In genomic region chr7:6430342-6430741, GRCm38 (mm10) we compare ENCODE assay signal across 10 mouse cellular contexts. TPM values are rescaled to one million over a fixed set of nuclear protein-coding genes. Genes with fewer than 3 reads are reported as not detected.
DNase-seq lines count a peak whose midpoint lies in the region; ATAC-seq lines count a peak whose summit lies in the region.
"Had no signal": no experiment of that assay in that cellular context is flagged by ENCODE, and none has a peak within 500 bp of the region (broad histone marks: within the 10 kb centered on the region; RNA-seq: fewer than 3 reads in every experiment).

No protein-coding gene starts in this region.

- H3K9me3 ChIP-seq in kidney, embryonic 15.5 days (replicated peaks), result peaks cover 2% of the 10 kb centered on the region; the same call in 1 of the 2 replicates

- H3K27me3 ChIP-seq in kidney, embryonic 15.5 days, result no peaks in the 10 kb centered on the region

- no peak overlapping the region for H3K27ac ChIP-seq in kidney, embryonic 15.5 days

- no peaks in the 10 kb centered on the region for H3K36me3 ChIP-seq in kidney, embryonic 15.5 days

- no peak overlapping the region for H3K9ac ChIP-seq in kidney, embryonic 15.5 days

- 34% methylated on average over 2 of the region's 2 CpGs for WGBS in kidney, embryonic 15.5 days

- ATAC-seq in kidney, embryonic 15.5 days (replicated peaks; ENCODE audit: low FRiP score), result no peak
- ATAC-seq in hematopoietic stem cell, adult 5-6 weeks (replicated peaks in 1 of 2; ENCODE audit: insufficient read depth in 1 of 2, low FRiP score in 2 of 2, low TSS enrichment in 1 of 2, low read depth in 1 of 2, poor library complexity in 2 of 2, severe bottlenecking in 2 of 2), result peak; percentile 51 to 66; a peak in 1 of 4 replicates

- DNase-seq in kidney, adult 18-20 months, result peak; percentile 46
- peak; percentile 6 to 27 for DNase-seq in CD8-positive naive resting alpha-beta T cell, adult 2 months (ENCODE audit: low read depth in 2 of 2, low spot score in 2 of 2)
- DNase-seq in T-cell, adult 2 months (ENCODE audit: low spot score), result peak; percentile 25
- DNase-seq in retina, embryonic 14.5 days (ENCODE audit: low spot score), result peak; percentile 37
- no peak for DNase-seq in left cerebral cortex, adult 8-10 months (ENCODE audit: low spot score in 2 of 2)
- DNase-seq in layer of hippocampus, adult 8-10 months (ENCODE audit: low spot score in 2 of 2), result no peak

- no peak overlapping the region for H3K4me3 ChIP-seq in kidney, embryonic 15.5 days (replicated peaks)
- H3K4me3 ChIP-seq: erythroblast, embryonic 14.5 days had no signal

- no peak overlapping the region for H3K4me2 ChIP-seq in kidney, embryonic 15.5 days

- H3K4me1 ChIP-seq in kidney, embryonic 15.5 days, result no peaks in the 10 kb centered on the region

RNA-seq across cellular contexts. Expression of gene Olfr1344, which starts 8.1 kb away (rescaled TPM):
- not detected in 2 replicates for polyA plus RNA-seq in kidney, embryonic 15.5 days (2015; fragmentation: Nextera tagmentation; extraction: Ambion mirVana)
- total RNA-seq in hematopoietic stem cell, adult 5-6 weeks (2017), result not detected in 2 replicates
- total RNA-seq in left cerebral cortex, adult 8-10 months (2022), result 1 to 10 TPM; 1.2 to 3.7 (median 2.0) TPM
- 1 to 10 TPM; 1.3 to 2.1 (median 1.5) TPM for total RNA-seq in layer of hippocampus, adult 8-10 months (2022)
- polyA plus RNA-seq: erythroblast, embryonic 14.5 days; lung, embryonic 16.5 days had no signal

RNA-seq across cellular contexts. Expression of gene Gm20715, which starts 20.3 kb away (rescaled TPM):
- not detected in 2 replicates for polyA plus RNA-seq in kidney, embryonic 15.5 days (2015; fragmentation: Nextera tagmentation; extraction: Ambion mirVana)
- not detected in 2 replicates for total RNA-seq in hematopoietic stem cell, adult 5-6 weeks (2017)
- under 1 TPM; 0.20 to 0.46 (median 0.31) TPM for total RNA-seq in left cerebral cortex, adult 8-10 months (2022)
- under 1 TPM; 0.18 to 0.53 (median 0.38) TPM for total RNA-seq in layer of hippocampus, adult 8-10 months (2022)
- polyA plus RNA-seq: erythroblast, embryonic 14.5 days; lung, embryonic 16.5 days had no signal

RNA-seq across cellular contexts. Expression of gene Olfr1336, which starts 25.6 kb away (rescaled TPM):
- not detected in 2 replicates for polyA plus RNA-seq in kidney, embryonic 15.5 days (2015; fragmentation: Nextera tagmentation; extraction: Ambion mirVana)
- not detected in 2 replicates for total RNA-seq in hematopoietic stem cell, adult 5-6 weeks (2017)
- under 1 TPM in 2 of 4 experiments, not detected in 2; 0.09 to 0.15 TPM for total RNA-seq in left cerebral cortex, adult 8-10 months (2022)
- total RNA-seq in layer of hippocampus, adult 8-10 months (2022), result under 1 TPM in 2 of 4 experiments, not detected in 2; 0.07 to 0.12 TPM
- polyA plus RNA-seq: erythroblast, embryonic 14.5 days; lung, embryonic 16.5 days had no signal

RNA-seq across cellular contexts. Expression of gene Smim17, which starts 31.8 kb away (rescaled TPM):
- polyA plus RNA-seq in kidney, embryonic 15.5 days (2015; fragmentation: Nextera tagmentation; extraction: Ambion mirVana), result 0.04 and 0.17 TPM in 2 replicates
- not detected in 2 replicates for total RNA-seq in hematopoietic stem cell, adult 5-6 weeks (2017)
- 10 to 100 TPM; 16.9 to 20.0 (median 18.4) TPM for total RNA-seq in left cerebral cortex, adult 8-10 months (2022)
- 10 to 100 TPM; 20.0 to 22.2 (median 21.4) TPM for total RNA-seq in layer of hippocampus, adult 8-10 months (2022)
- polyA plus RNA-seq: erythroblast, embryonic 14.5 days had no signal

RNA-seq across cellular contexts. Expression of gene Olfr1346, which starts 36.6 kb away (rescaled TPM):
- polyA plus RNA-seq in kidney, embryonic 15.5 days (2015; fragmentation: Nextera tagmentation; extraction: Ambion mirVana), result not detected in 2 replicates
- not detected in 2 replicates for total RNA-seq in hematopoietic stem cell, adult 5-6 weeks (2017)
- not detected for total RNA-seq in left cerebral cortex, adult 8-10 months (2022)
- total RNA-seq in layer of hippocampus, adult 8-10 months (2022), result under 1 TPM in 1 of 4 experiments, not detected in 3; 0.07 TPM
- polyA plus RNA-seq: erythroblast, embryonic 14.5 days; lung, embryonic 16.5 days had no signal

Comparison
In these comparisons a context has a peak if more than half of its experiments do, and no peak if none do; other contexts are left out.
1. DNase-seq: peak in kidney, adult 18-20 months (single experiment), CD8-positive naive resting alpha-beta T cell, adult 2 months (2 of 2), T-cell, adult 2 months (single experiment) and retina, embryonic 14.5 days (single experiment); none in left cerebral cortex, adult 8-10 months (0 of 2) and layer of hippocampus, adult 8-10 months (0 of 2).